Mouse (Mus musculus) splenic B cell, adult 2 months (primary cell): ENCODE data around the gene Pip5k1a.

Experiments used
- DNase-seq: peaks from one replicate; pipeline ENCODE4 v3.0.0-alpha.2; 2011; ENCODE audit warnings: low read depth, low spot score
- H3K27me3 ChIP-seq: 2 replicates; pipeline ENCODE4 v1.6.1; 2012; ENCODE audit warnings: mild to moderate bottlenecking, low read length, moderate library complexity, mixed read lengths; ENCODE audit not compliant: control insufficient read depth, poor library complexity, insufficient read depth, severe bottlenecking
- H3K36me3 ChIP-seq: 2 replicates; pipeline ENCODE4 v1.6.1; 2012; ENCODE audit warnings: mild to moderate bottlenecking, low read length, moderate library complexity, mixed read lengths; ENCODE audit not compliant: control insufficient read depth, poor library complexity, insufficient read depth, severe bottlenecking

Gene Pip5k1a

DNA sequence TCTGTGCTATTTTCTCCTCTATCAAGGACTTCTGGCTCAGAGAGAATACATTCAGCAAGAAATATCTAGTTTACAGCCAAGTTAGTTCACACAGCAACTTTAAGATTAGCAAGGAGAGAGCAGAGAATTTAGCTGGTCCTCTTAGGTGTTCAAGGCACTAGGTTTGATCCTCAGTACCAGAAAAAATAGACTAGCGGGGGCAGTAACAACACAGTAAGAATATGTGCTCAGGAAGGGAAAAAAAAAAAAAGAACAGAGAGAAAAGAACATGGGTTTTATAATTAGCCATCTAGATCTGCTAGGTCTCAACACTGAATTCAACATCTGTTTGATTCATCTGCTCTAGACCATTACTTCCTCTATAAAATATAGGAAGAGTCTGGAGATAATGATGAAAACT lies 18.7 kb downstream of the Pip5k1a start:
- no peak for DNase-seq
- Histone ChIP-seq H3K27me3 (no peaks in the 10 kb centered on the region), H3K36me3 (0 out of 2 replicates have a peak, but pooled peaks cover 2% of the 10 kb centered on the region)

DNA sequence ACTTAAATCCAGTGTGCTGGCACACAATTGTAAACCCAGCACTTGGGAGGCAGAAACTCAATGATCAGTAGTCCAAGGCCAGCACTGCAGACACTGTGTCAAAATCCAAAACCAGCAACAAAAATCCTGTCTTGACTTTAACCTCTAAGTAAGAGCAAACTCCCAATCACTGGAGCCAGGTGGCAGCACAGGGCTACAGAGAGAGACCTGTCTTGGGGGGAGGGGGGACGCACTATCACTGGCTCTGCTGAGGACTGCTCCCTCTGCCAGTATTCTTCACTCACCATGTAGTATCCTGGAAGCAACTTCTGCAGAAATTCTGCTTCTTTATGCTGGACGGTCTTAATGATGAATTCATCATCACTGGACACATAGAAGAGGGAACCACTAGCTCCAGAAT lies 35.1 kb downstream of the Pip5k1a start:
- Histone ChIP-seq H3K36me3 (peaks cover 16% of the 10 kb centered on the region), H3K27me3 (no peaks in the 10 kb centered on the region)
- no peak for DNase-seq

DNA sequence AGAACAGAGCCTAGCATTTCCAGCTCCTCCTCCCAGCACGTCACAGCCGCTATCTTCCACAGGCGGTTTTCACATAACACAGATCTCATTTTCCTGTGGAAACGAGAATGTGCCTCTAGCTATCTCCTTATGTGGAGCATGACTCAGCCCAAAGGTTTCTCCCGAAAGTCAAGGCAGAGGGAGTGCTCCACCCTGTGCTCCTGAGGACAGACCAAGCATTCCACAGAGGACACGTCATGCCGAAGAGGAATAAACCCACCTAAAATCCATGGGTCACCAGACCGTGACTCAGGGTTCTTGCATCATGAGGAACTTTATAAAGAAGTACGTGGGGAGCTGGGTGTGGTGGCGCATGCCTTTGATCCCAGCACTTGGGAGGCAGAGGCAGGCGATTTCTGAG lies 40.2 kb downstream of the Pip5k1a start:
- Histone ChIP-seq H3K27me3 (no peaks in the 10 kb centered on the region), H3K36me3 (peaks cover 22% of the 10 kb centered on the region)
- DNase-seq: no peak

DNA sequence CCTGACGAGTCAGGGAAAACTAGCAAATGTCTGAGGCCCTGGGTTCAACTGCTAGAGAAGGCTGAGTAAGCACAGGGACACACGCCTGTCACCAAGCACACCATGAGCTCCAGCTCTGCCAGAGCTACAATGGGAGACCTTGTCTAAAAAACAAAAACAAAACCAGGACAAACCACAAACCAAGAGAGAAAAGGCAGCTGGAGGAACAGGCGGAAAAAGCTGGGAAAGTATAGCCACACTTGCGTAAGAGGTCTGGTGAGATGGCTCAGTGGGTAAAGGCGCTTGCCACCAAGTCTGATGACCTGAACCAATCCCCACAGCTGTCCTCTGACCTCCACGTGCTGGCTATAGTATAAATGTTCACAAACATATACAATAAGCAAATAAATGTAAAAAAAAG lies 40.6 kb downstream of the Pip5k1a start:
- H3K36me3 ChIP-seq: peaks cover 22% of the 10 kb centered on the region
- DNase-seq: no peak
- no peaks in the 10 kb centered on the region for H3K27me3 ChIP-seq

DNA sequence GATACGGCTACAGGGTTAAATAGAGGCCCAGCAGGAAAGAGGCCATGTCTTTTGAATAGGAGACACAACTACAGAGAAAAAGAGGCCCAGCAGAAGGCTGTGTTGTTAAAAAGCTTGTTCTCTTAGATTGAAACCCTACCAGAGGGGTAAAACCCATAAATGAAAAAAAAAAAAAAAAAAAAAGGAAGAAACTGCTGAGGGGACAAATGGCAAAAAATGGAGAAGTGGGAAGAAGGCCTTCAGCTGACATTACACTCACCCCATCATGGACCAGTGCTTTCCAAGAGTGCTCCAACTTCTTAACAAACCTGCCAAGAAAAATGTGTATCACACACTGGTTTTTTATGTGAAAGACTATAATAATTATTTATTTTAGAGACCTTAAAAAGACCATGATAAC lies 41.2 kb downstream of the Pip5k1a start:
- DNase-seq: no peak
- Histone ChIP-seq H3K36me3 (peaks cover 25% of the 10 kb centered on the region), H3K27me3 (no peaks in the 10 kb centered on the region)

DNA sequence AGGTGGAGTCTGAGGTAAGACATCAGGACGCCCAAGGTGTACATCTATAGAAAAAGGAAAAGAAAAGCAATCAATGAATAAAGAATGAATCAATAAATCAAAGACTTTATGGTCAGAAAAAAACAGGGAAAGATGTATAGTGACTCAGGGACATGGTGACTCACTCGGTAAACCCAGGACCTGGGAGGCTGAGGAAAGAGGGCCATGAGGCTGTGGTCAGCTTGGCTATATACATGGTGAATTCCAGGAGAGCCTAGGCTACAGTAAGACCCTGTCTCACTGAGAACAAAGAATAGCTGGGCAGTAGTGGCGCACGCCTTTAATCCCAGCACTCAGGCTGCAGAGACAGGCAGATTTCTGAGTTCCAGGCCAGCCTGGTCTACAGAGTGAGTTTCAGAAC lies 43.0 kb downstream of the Pip5k1a start:
- Histone ChIP-seq H3K27me3 (no peaks in the 10 kb centered on the region), H3K36me3 (peaks cover 26% of the 10 kb centered on the region)
- no peak for DNase-seq

DNA sequence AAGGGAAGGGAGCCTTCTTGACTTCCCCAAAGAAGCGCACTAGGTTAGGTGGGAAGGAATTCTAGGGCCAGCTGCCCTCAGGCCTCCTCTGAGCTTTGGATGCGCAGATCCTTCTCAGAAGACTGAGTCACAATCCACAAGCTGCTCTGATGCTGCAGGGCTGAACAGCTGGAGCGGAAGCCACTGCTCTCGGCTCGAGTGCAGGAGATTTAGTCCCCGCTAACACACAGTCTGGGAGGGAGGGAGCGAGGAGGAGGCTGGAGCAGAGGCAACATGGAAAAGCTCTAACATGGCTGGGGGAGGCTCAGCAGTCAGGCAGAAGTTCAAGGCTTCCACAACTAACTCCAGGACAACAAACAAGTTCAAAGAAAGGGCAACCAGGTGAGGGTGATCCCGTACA lies 48.7 kb downstream of the Pip5k1a start:
- Histone ChIP-seq H3K36me3 (peaks cover 9% of the 10 kb centered on the region), H3K27me3 (no peaks in the 10 kb centered on the region)
- DNase-seq: no peak

DNA sequence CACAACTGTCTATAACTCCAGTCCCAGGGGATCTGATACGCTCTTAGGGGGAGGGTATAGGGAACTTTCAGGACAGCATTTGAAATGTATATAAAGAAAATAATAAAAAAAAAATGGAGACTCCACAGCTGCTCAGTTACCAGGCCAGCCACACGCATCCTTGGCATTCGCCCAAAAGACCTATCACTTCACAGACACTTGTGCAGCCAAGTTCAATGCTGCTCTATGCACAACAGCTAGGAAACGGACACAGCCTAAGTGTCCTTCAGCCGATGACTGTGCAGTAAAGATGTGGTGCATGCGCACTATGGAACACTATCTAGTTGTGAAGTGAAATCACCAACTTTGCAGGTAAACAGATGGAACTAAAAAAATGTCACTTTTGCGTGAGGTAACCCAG lies 50.5 kb downstream of the Pip5k1a start:
- no peak for DNase-seq
- Histone ChIP-seq H3K36me3 (peaks cover 9% of the 10 kb centered on the region), H3K27me3 (no peaks in the 10 kb centered on the region)

DNA sequence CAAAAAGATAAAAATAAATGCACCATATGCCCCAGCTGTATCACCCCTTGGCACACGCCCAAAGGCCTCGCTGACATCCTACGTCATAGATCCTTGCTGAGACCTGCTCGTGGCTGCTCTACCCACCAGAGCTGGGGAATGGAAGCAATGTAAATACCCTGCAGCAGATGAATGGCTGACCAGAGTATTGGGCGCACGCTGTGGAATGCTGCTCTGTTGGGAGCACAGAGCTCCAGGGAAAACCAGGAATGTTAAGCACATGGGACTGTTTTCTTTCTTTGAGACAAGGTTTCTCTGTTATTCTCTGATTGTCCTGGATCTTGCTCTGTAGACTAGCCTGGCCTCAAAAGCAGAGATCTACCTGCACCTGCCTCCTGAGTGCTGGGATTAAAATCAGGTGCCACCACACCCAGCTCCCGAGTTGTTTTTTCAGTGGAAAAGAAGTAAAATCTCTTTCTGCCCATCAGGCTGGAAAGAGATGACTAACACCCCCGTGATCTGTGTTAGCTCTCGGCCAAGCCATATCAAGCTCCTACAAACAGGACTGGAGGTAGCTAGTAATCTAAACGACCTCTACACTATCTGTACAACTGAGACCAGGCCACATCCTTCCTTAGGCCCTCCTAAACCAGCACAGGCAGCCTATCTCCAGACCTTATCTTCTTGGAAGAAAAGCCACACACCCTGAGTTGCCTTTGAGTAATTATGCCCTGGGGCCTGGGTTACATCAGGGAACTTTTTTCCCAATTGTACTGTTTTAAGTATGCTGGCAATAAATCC lies 52.1 kb downstream of the Pip5k1a start:
- no peak for DNase-seq
- H3K27me3 ChIP-seq: no peaks in the 10 kb centered on the region
- peaks cover 4% of the 10 kb centered on the region for H3K36me3 ChIP-seq

DNA sequence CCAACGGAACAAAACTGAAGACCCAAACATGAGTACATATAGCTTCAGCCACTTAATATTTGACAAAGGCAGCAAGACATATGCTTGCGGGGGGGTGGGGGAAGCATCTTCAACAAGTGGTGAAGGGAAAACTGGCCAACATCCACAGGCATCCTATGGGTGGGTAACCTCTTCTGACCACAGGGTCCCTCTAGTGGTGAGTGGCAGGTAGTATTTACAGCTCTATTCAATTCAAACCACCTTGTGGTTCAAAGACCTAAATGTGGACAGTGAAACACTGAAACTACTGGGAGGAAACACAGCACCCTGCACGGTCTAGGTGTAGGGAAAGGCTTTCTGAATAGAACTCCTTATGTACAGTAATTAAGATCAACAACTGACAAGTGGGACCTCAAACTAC lies 53.0 kb downstream of the Pip5k1a start:
- Histone ChIP-seq H3K27me3 (no peaks in the 10 kb centered on the region), H3K36me3 (0 out of 2 replicates have a peak, but pooled peaks cover 1% of the 10 kb centered on the region)
- peak; percentile 77 for DNase-seq

DNA sequence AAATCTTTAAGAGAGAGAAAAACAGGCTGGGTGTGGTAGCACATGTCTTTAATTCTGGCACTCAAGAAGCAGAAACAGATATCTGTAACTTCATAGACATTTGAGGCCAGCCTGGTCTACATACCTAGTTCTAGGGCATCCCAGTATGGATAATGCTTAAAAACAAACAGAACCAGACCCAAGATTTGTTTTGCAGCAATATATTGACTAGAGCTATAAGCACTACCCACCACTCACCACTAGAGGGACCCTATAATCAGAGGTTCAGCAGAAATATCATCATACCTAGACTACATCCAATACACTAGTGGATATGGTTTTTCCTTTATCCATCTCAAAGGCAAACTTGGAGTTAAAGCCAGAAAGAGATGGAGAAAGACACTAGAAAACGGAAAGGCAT lies 53.8 kb downstream of the Pip5k1a start:
- Histone ChIP-seq H3K36me3 (no peaks in the 10 kb centered on the region), H3K27me3 (no peaks in the 10 kb centered on the region)
- peak; percentile 80 for DNase-seq

DNA sequence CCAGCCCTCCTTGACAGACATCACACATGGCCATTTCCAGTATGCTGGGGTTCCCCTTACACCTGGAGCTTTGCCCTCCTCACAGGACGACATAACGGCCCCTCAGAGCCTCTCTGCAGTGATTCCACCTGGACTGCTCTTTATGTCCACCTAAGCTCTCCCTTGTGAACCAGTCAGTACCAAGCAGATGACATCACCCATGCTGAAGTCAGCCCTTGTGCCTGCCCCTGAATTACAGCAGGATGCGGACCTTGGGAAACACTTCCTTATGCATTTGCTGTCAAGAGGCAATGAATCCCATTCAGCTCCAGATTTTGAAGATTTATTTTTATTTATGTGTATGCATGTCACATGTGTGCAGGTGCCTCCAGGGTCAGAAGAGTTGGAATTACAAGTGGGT lies 58.8 kb downstream of the Pip5k1a start:
- H3K27me3 ChIP-seq: peaks cover 2% of the 10 kb centered on the region; the same call in 1 of the 2 replicates
- no peaks in the 10 kb centered on the region for H3K36me3 ChIP-seq
- no peak for DNase-seq

DNA sequence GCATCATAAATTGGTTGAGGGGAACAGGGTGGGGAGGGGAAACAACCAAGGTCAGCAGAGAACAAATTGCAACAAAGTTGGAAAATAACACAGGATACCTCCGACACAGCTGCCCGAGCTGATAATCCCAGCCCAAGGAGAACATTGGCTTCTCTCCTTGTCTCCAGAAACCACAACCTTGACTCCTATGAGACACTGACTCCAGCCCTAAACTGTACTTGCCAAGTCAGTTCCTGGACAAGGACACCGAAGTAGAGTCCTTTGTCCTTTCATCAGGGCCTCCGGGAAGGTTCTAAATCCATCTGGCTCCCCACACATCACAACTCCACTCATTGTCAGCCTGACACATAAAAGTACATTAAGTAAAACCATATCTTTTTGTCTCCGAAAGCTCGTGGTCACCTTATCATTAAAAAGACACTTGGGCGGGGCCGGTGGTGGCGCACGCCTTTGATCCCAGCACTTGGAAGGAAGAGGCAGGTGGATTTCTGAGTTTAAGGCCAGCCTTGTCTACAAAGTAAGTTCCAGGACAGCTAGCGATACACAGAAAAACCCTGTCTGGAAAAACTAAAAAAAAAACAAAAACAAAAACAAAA lies 60.2 kb downstream of the Pip5k1a start:
- DNase-seq: no peak
- peaks cover 2% of the 10 kb centered on the region; the same call in 1 of the 2 replicates for H3K27me3 ChIP-seq
- no peaks in the 10 kb centered on the region for H3K36me3 ChIP-seq

DNA sequence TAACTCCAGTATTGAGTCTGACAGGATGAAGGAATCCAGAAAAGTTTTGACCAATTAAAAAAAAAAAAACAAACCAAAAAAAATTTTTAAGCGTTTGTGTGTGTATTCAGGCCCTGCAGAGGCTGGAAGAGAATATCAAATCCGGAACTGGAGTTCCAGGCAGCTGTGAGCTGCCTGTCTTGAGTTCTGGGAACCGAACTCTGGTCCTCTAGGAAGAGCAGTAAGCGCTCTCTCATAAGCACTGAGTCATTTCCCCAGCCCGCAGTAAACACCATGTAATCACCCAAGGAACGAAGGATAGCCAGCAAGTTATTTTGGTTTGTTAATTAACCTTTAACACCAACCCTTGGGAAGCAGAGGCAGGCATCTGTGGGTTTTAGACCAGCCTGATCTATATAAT lies 63.5 kb downstream of the Pip5k1a start:
- DNase-seq: no peak
- Histone ChIP-seq H3K27me3 (peaks cover 2% of the 10 kb centered on the region; the same call in 1 of the 2 replicates), H3K36me3 (no peaks in the 10 kb centered on the region)

DNA sequence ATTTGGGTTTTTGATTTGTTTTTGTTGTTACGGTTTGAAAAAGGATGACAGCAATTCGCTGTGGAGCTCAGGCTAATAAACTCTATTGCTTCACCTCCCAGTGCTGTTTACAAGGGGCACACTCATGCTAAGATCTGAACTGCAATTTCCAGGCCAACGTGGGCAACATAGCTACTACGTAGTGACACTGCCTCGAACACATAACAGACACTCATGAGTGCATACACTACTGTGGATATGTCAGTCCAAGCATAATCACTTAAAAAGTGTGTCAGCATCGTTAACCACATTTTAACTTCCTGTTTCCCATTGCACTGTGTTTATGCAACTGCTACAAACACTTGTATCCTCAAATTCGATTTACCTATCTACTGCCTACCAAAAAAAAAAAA lies 63.9 kb downstream of the Pip5k1a start:
- DNase-seq: peak; percentile 59
- H3K36me3 ChIP-seq: no peaks in the 10 kb centered on the region
- H3K27me3 ChIP-seq: peaks cover 2% of the 10 kb centered on the region; the same call in 1 of the 2 replicates
